Mouse (Mus musculus): ENCODE results near the gene Arhgap40. TPM values are rescaled to one million over a fixed set of nuclear protein-coding genes. Genes with fewer than 3 reads are reported as not detected.

Gene Arhgap40
- polyA plus RNA-seq (2015; fragmentation: Nextera tagmentation; extraction: Ambion mirVana) = not detected in 2 replicates

- Histone ChIP-seq H3K9ac (ENCODE audit: low read length) (no peak within 1 kb of the TSS), H3K9me3 (ENCODE audit: control insufficient read depth, low read length) (no peaks in the 10 kb centered on the region), H3K36me3 (ENCODE audit: control insufficient read depth, insufficient read depth, low read length) (no peaks in the 10 kb centered on the region), H3K4me2 (ENCODE audit: low read depth, low read length) (no peak within 1 kb of the TSS), H3K27me3 (ENCODE audit: control insufficient read depth, insufficient read depth, low read depth, low read length) (no peaks in the 10 kb centered on the region), H3K4me3 (ENCODE audit: low read length) (no peak within 1 kb of the TSS), H3K27ac (ENCODE audit: low read length) (no peak within 1 kb of the TSS), H3K4me1 (replicated peaks; ENCODE audit: control insufficient read depth, insufficient read depth, low read length) (peaks cover 8% of the 10 kb centered on the region)
- 69% methylated on average over 10 of the region's 10 CpGs for WGBS
- ATAC-seq (ENCODE audit: low read depth) = 0 out of 2 replicates have a peak, but pooled peaks have one; percentile 23
These were observed at the start of gene Arhgap40 for GRCm38 (mm10) chr2:158512528-158512927. Gene Arhgap40 (plus strand): TSS chr2:158512796.

- Histone ChIP-seq H3K4me3 (ENCODE audit: low read length) (no peak overlapping the region), H3K4me2 (ENCODE audit: low read depth, low read length) (no peak overlapping the region), H3K27ac (ENCODE audit: low read length) (no peak overlapping the region), H3K4me1 (replicated peaks; ENCODE audit: control insufficient read depth, insufficient read depth, low read length) (no peaks in the 10 kb centered on the region), H3K9me3 (ENCODE audit: control insufficient read depth, low read length) (no peaks in the 10 kb centered on the region), H3K27me3 (ENCODE audit: control insufficient read depth, insufficient read depth, low read depth, low read length) (no peaks in the 10 kb centered on the region), H3K9ac (ENCODE audit: low read length) (no peak overlapping the region), H3K36me3 (ENCODE audit: control insufficient read depth, insufficient read depth, low read length) (peaks cover 14% of the 10 kb centered on the region)
- ATAC-seq (ENCODE audit: low read depth) = no peak
- WGBS = 92% methylated on average over 1 of the region's 1 CpGs
These were observed 38.4 kb upstream of the Arhgap40 start for GRCm38 (mm10) chr2:158474159-158474558.

- peaks cover 26% of the 10 kb centered on the region for H3K36me3 ChIP-seq (ENCODE audit: control insufficient read depth, insufficient read depth, low read length)
- WGBS = 71% methylated on average over 3 of the region's 3 CpGs
These were observed 35.0 kb upstream of the Arhgap40 start for GRCm38 (mm10) chr2:158477640-158478039.

GRCm38 (mm10) chr2:158498457-158498856 lies 14.1 kb upstream of the Arhgap40 start:
- Histone ChIP-seq H3K9ac (ENCODE audit: low read length) (no peak overlapping the region), H3K36me3 (ENCODE audit: control insufficient read depth, insufficient read depth, low read length) (peaks cover 12% of the 10 kb centered on the region), H3K4me3 (ENCODE audit: low read length) (no peak overlapping the region), H3K9me3 (ENCODE audit: control insufficient read depth, low read length) (no peaks in the 10 kb centered on the region), H3K27ac (ENCODE audit: low read length) (no peak overlapping the region), H3K27me3 (ENCODE audit: control insufficient read depth, insufficient read depth, low read depth, low read length) (no peaks in the 10 kb centered on the region), H3K4me1 (replicated peaks; ENCODE audit: control insufficient read depth, insufficient read depth, low read length) (0 out of 2 replicates have a peak, but pooled peaks cover 3% of the 10 kb centered on the region), H3K4me2 (ENCODE audit: low read depth, low read length) (no peak overlapping the region)
- 73% methylated on average over 5 of the region's 5 CpGs for WGBS
- no peak for ATAC-seq (ENCODE audit: low read depth)

More at GRCm38 (mm10) chr2:158477640-158478039, 35.0 kb upstream of the Arhgap40 start:
- Histone ChIP-seq H3K27me3 (ENCODE audit: control insufficient read depth, insufficient read depth, low read depth, low read length) (no peaks in the 10 kb centered on the region), H3K9ac (ENCODE audit: low read length) (no peak overlapping the region), H3K27ac (ENCODE audit: low read length) (no peak overlapping the region), H3K4me3 (ENCODE audit: low read length) (no peak overlapping the region), H3K4me1 (replicated peaks; ENCODE audit: control insufficient read depth, insufficient read depth, low read length) (no peaks in the 10 kb centered on the region), H3K4me2 (ENCODE audit: low read depth, low read length) (no peak overlapping the region), H3K9me3 (ENCODE audit: control insufficient read depth, low read length) (no peaks in the 10 kb centered on the region)
- ATAC-seq (ENCODE audit: low read depth) = no peak

GRCm38 (mm10) chr2:158501836-158502812 lies 10.5 kb upstream of the Arhgap40 start, which contains the start of gene Adig:
Gene Adig (plus strand): TSS chr2:158502612.
- Histone ChIP-seq H3K4me3 (ENCODE audit: low read length) (no peak within 1 kb of the TSS), H3K36me3 (ENCODE audit: control insufficient read depth, insufficient read depth, low read length) (peaks cover 3% of the 10 kb centered on the region; the same call in 1 of the 2 replicates), H3K4me1 (replicated peaks; ENCODE audit: control insufficient read depth, insufficient read depth, low read length) (0 out of 2 replicates have a peak, but pooled peaks cover 3% of the 10 kb centered on the region), H3K9ac (ENCODE audit: low read length) (no peak within 1 kb of the TSS), H3K27me3 (ENCODE audit: control insufficient read depth, insufficient read depth, low read depth, low read length) (no peaks in the 10 kb centered on the region), H3K27ac (ENCODE audit: low read length) (peak within 1 kb of the TSS; percentile 46), H3K9me3 (ENCODE audit: control insufficient read depth, low read length) (no peaks in the 10 kb centered on the region), H3K4me2 (ENCODE audit: low read depth, low read length) (no peak within 1 kb of the TSS)
- 55% methylated on average over 11 of the region's 11 CpGs for WGBS
- peak; percentile 46; the same call in 1 of the 2 replicates for ATAC-seq (ENCODE audit: low read depth)

GRCm38 (mm10) chr2:158503226-158503625 lies 9.4 kb upstream of the Arhgap40 start:
- H3K27me3 ChIP-seq (ENCODE audit: control insufficient read depth, insufficient read depth, low read depth, low read length) = no peaks in the 10 kb centered on the region
- H3K27ac ChIP-seq (ENCODE audit: low read length) = no peak overlapping the region

GRCm38 (mm10) chr2:158503671-158504070 lies 8.9 kb upstream of the Arhgap40 start:
- Histone ChIP-seq H3K9ac (ENCODE audit: low read length) (no peak overlapping the region), H3K4me2 (ENCODE audit: low read depth, low read length) (no peak overlapping the region), H3K27me3 (ENCODE audit: control insufficient read depth, insufficient read depth, low read depth, low read length) (no peaks in the 10 kb centered on the region), H3K4me1 (replicated peaks; ENCODE audit: control insufficient read depth, insufficient read depth, low read length) (0 out of 2 replicates have a peak, but pooled peaks cover 3% of the 10 kb centered on the region), H3K27ac (ENCODE audit: low read length) (no peak overlapping the region), H3K9me3 (ENCODE audit: control insufficient read depth, low read length) (no peaks in the 10 kb centered on the region), H3K36me3 (ENCODE audit: control insufficient read depth, insufficient read depth, low read length) (no peaks in the 10 kb centered on the region), H3K4me3 (ENCODE audit: low read length) (no peak overlapping the region)
- no peak for ATAC-seq (ENCODE audit: low read depth)
- 51% methylated on average over 4 of the region's 4 CpGs for WGBS

More at GRCm38 (mm10) chr2:158503226-158503625, 9.4 kb upstream of the Arhgap40 start:
- 0 out of 2 replicates have a peak, but pooled peaks cover 3% of the 10 kb centered on the region for H3K4me1 ChIP-seq (replicated peaks; ENCODE audit: control insufficient read depth, insufficient read depth, low read length)
- WGBS = 63% methylated on average over 7 of the region's 7 CpGs
- H3K9ac ChIP-seq (ENCODE audit: low read length) = no peak overlapping the region
- no peak for ATAC-seq (ENCODE audit: low read depth)
- H3K4me3 ChIP-seq (ENCODE audit: low read length) = no peak overlapping the region
- H3K36me3 ChIP-seq (ENCODE audit: control insufficient read depth, insufficient read depth, low read length) = no peaks in the 10 kb centered on the region
- no peaks in the 10 kb centered on the region for H3K9me3 ChIP-seq (ENCODE audit: control insufficient read depth, low read length)
- no peak overlapping the region for H3K4me2 ChIP-seq (ENCODE audit: low read depth, low read length)

- Histone ChIP-seq H3K4me1 (replicated peaks; ENCODE audit: control insufficient read depth, insufficient read depth, low read length) (peaks cover 7% of the 10 kb centered on the region; the same call in 1 of the 2 replicates), H3K4me3 (ENCODE audit: low read length) (no peak overlapping the region), H3K9ac (ENCODE audit: low read length) (no peak overlapping the region), H3K9me3 (ENCODE audit: control insufficient read depth, low read length) (no peaks in the 10 kb centered on the region), H3K27ac (ENCODE audit: low read length) (no peak overlapping the region), H3K36me3 (ENCODE audit: control insufficient read depth, insufficient read depth, low read length) (no peaks in the 10 kb centered on the region), H3K27me3 (ENCODE audit: control insufficient read depth, insufficient read depth, low read depth, low read length) (no peaks in the 10 kb centered on the region), H3K4me2 (ENCODE audit: low read depth, low read length) (no peak overlapping the region)
- no peak for ATAC-seq (ENCODE audit: low read depth)
- 77% methylated on average over 5 of the region's 5 CpGs for WGBS
These were observed 6.1 kb upstream of the Arhgap40 start for GRCm38 (mm10) chr2:158506475-158506874.

GRCm38 (mm10) chr2:158507046-158507445 lies 5.5 kb upstream of the Arhgap40 start:
- WGBS = 93% methylated on average over 10 of the region's 10 CpGs
- Histone ChIP-seq H3K36me3 (ENCODE audit: control insufficient read depth, insufficient read depth, low read length) (no peaks in the 10 kb centered on the region), H3K27me3 (ENCODE audit: control insufficient read depth, insufficient read depth, low read depth, low read length) (no peaks in the 10 kb centered on the region), H3K27ac (ENCODE audit: low read length) (no peak overlapping the region), H3K4me1 (replicated peaks; ENCODE audit: control insufficient read depth, insufficient read depth, low read length) (peaks cover 7% of the 10 kb centered on the region; the same call in 1 of the 2 replicates), H3K4me3 (ENCODE audit: low read length) (no peak overlapping the region), H3K9me3 (ENCODE audit: control insufficient read depth, low read length) (no peaks in the 10 kb centered on the region), H3K9ac (ENCODE audit: low read length) (no peak overlapping the region), H3K4me2 (ENCODE audit: low read depth, low read length) (no peak overlapping the region)
- no peak for ATAC-seq (ENCODE audit: low read depth)
